Mouse (Mus musculus): Measurements from ENCODE around the gene Klc3. TPM values are rescaled to one million over a fixed set of nuclear protein-coding genes. Genes with fewer than 3 reads are reported as not detected.

Klc3 gene
- polyA plus RNA-seq, 1 experiment: 1.3 TPM

- TF ChIP-seq GATA1 (IDR thresholded peaks at IDR 0.05; ENCODE audit: borderline replicate concordance, low read length): no peak
- TF ChIP-seq FLI1 (IDR thresholded peaks at IDR 0.05; ENCODE audit: low read length): no peak
- H3K36me3 ChIP-seq (replicated peaks; ENCODE audit: low read length): peaks cover 43% of the 10 kb centered on the region
- H3K9me3 ChIP-seq: no peaks in the 10 kb centered on the region
- peak overlapping the region; percentile 9 for H3K4me3 ChIP-seq (replicated peaks)
- peaks cover 29% of the 10 kb centered on the region for H3K4me1 ChIP-seq
- H3K27me3 ChIP-seq (replicated peaks): peaks cover 11% of the 10 kb centered on the region
Observed at GRCm38 (mm10) chr7:19368380-19368779, 35.5 kb downstream of the Klc3 start.

- H3K36me3 ChIP-seq (replicated peaks; ENCODE audit: low read length): peaks cover 20% of the 10 kb centered on the region
- peaks cover 55% of the 10 kb centered on the region for H3K4me1 ChIP-seq
- H3K27me3 ChIP-seq (replicated peaks): peaks cover 13% of the 10 kb centered on the region
- H3K9me3 ChIP-seq: no peaks in the 10 kb centered on the region
- TF ChIP-seq GATA1 (IDR thresholded peaks at IDR 0.05; ENCODE audit: borderline replicate concordance, low read length) (no peak), FLI1 (IDR thresholded peaks at IDR 0.05; ENCODE audit: low read length) (no peak)
- no peak overlapping the region for H3K4me3 ChIP-seq (replicated peaks)
Observed at GRCm38 (mm10) chr7:19365376-19365775, 38.5 kb downstream of the Klc3 start.

DNA sequence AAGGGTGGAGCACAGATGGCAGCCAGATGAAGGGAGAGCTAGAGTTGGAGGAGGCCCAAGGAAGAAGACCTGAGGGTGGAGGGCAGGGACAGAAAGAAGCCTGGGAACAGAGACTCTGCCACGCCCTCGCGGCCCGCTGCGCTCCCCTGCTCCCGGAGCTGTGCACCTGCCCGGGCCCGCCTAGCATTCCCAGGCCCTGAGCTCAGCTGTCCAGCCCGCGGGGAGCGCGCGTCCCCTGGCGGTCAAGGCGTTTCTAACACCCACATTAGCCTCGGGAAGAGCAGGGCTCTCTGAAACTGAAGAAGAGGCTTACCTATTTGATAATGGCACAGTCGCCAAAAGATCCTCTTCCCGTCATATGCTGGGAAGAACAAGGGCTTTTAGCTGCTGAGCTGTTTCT lies 40.0 kb downstream of the Klc3 start:
- peaks cover 7% of the 10 kb centered on the region for H3K36me3 ChIP-seq (replicated peaks; ENCODE audit: low read length)
- peaks cover 56% of the 10 kb centered on the region for H3K4me1 ChIP-seq
- H3K9me3 ChIP-seq: no peaks in the 10 kb centered on the region
- peaks cover 8% of the 10 kb centered on the region for H3K27me3 ChIP-seq (replicated peaks)
- peak overlapping the region; percentile 31 for H3K4me3 ChIP-seq (replicated peaks)
- TF ChIP-seq FLI1 (IDR thresholded peaks at IDR 0.05; ENCODE audit: low read length) (no peak), GATA1 (IDR thresholded peaks at IDR 0.05; ENCODE audit: borderline replicate concordance, low read length) (no peak)

GRCm38 (mm10) chr7:19362276-19362675 lies 41.6 kb downstream of the Klc3 start:
- no peak for TF ChIP-seq FLI1 (IDR thresholded peaks at IDR 0.05; ENCODE audit: low read length)
- TF ChIP-seq GATA1 (IDR thresholded peaks at IDR 0.05; ENCODE audit: borderline replicate concordance, low read length): no peak
- H3K36me3 ChIP-seq (replicated peaks; ENCODE audit: low read length): peaks cover 10% of the 10 kb centered on the region
- H3K4me3 ChIP-seq (replicated peaks): peak overlapping the region; percentile 93
- H3K9me3 ChIP-seq: no peaks in the 10 kb centered on the region
- H3K27me3 ChIP-seq (replicated peaks): peaks cover 2% of the 10 kb centered on the region
- H3K4me1 ChIP-seq: peaks cover 67% of the 10 kb centered on the region

DNA sequence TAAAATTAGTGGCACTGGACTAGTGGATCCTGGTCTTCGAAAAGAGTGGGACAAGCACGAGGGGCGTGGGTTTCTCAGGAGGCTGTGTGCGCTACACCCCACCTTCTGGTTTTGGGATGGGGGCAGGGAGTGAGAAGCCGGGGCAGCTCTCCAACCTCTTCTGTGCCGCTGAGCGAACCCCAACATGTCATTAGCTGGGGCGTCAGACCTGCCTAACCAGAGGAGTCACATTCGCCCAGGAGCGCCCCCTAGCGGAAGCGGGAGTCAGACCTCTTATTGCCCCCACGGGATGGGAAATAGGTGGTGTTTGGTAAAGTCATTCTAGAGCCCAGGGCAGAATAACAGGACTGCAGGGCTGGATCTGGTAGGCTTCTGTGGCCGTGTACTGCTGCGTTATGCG lies 42.2 kb downstream of the Klc3 start:
- TF ChIP-seq FLI1 (IDR thresholded peaks at IDR 0.05; ENCODE audit: low read length): no peak
- TF ChIP-seq GATA1 (IDR thresholded peaks at IDR 0.05; ENCODE audit: borderline replicate concordance, low read length): no peak
- H3K4me1 ChIP-seq: peaks cover 69% of the 10 kb centered on the region
- H3K9me3 ChIP-seq: no peaks in the 10 kb centered on the region
- H3K36me3 ChIP-seq (replicated peaks; ENCODE audit: low read length): peaks cover 14% of the 10 kb centered on the region
- peaks cover 2% of the 10 kb centered on the region for H3K27me3 ChIP-seq (replicated peaks)
- H3K4me3 ChIP-seq (replicated peaks): peak overlapping the region; percentile 93

DNA sequence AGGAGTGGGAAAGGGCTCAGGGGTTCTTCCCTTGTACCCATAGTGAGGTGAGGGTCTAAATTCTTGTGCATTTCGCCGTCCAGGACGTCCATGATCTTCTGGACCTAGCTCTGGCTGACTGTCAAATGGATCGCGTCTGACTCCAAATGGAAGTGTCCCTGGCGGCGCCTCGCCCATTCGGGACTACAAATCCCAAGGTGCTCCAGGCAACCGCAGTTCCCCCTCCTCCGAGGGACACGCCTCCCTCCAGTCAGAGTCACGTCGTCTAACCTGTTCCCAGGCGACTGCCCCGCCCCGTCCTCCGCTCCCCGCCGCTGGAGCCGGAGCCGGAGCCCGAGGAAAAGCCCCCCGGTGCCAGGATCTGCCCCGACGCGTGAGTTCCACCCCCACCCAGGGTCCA lies 43.0 kb downstream of the Klc3 start:
- Histone ChIP-seq H3K4me3 (replicated peaks) (peak overlapping the region; percentile 93), H3K27me3 (replicated peaks) (peaks cover 2% of the 10 kb centered on the region), H3K36me3 (replicated peaks; ENCODE audit: low read length) (peaks cover 21% of the 10 kb centered on the region), H3K4me1 (peaks cover 69% of the 10 kb centered on the region), H3K9me3 (no peaks in the 10 kb centered on the region)
- no peak for TF ChIP-seq FLI1 (IDR thresholded peaks at IDR 0.05; ENCODE audit: low read length)

GRCm38 (mm10) chr7:19359892-19360641 lies 43.8 kb downstream of the Klc3 start:
- peaks cover 28% of the 10 kb centered on the region for H3K36me3 ChIP-seq (replicated peaks; ENCODE audit: low read length)
- TF ChIP-seq FLI1 (IDR thresholded peaks at IDR 0.05; ENCODE audit: low read length): no peak
- TF ChIP-seq GATA1 (IDR thresholded peaks at IDR 0.05; ENCODE audit: borderline replicate concordance, low read length): no peak
- H3K9me3 ChIP-seq: no peaks in the 10 kb centered on the region
- H3K4me1 ChIP-seq: peaks cover 65% of the 10 kb centered on the region
- peak overlapping the region; percentile 93 for H3K4me3 ChIP-seq (replicated peaks)
- peaks cover 2% of the 10 kb centered on the region for H3K27me3 ChIP-seq (replicated peaks)

DNA sequence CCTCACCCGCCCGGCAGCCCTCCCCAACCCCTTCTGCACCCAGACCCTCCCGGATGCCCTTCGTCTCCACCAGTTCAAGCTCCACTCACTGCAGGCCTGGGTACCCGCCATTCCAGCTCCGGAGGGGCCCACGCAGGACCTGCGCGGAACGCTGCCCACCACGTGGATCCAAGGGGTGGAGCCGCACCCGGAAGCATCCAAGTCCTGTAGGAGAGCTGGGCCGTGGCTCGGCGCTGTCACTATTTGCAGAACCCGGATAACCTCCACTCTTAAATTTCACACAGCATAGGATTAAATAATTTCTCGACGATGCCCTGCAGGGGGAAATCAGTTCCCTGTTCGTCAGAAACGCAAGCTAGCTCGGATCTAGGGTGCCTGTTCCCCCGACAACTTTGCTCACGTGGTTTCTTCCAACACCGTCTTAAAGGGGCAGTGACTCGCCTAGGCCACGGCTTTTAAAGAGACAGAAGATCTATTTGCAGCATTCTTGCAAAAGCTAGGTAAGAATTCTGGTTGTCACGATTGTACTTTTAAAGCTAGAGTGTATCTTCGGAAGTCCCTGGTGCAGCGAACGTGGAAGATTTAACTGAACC lies 44.5 kb downstream of the Klc3 start, which contains the start of the genes Cd3eap and Ppp1r13l:
Gene Cd3eap, minus strand, starts transcription at position 185 of the 593 bp plus-strand sequence.
Gene Ppp1r13l, plus strand, starts transcription at position 451 of the 593 bp plus-strand sequence.
- no peak for TF ChIP-seq FLI1 (IDR thresholded peaks at IDR 0.05; ENCODE audit: low read length)
- no peak for TF ChIP-seq GATA1 (IDR thresholded peaks at IDR 0.05; ENCODE audit: borderline replicate concordance, low read length)
- H3K4me1 ChIP-seq: peaks cover 65% of the 10 kb centered on the region
- peak within 1 kb of the TSS; percentile 93 for H3K4me3 ChIP-seq (replicated peaks)

GRCm38 (mm10) chr7:19358634-19359033 lies 45.3 kb downstream of the Klc3 start:
- Histone ChIP-seq H3K4me1 (peaks cover 58% of the 10 kb centered on the region), H3K36me3 (replicated peaks; ENCODE audit: low read length) (peaks cover 39% of the 10 kb centered on the region), H3K4me3 (replicated peaks) (peak overlapping the region; percentile 93), H3K9me3 (no peaks in the 10 kb centered on the region), H3K27me3 (replicated peaks) (peaks cover 2% of the 10 kb centered on the region)
- TF ChIP-seq FLI1 (IDR thresholded peaks at IDR 0.05; ENCODE audit: low read length): no peak

More for the DNA sequence above, 44.5 kb downstream of the Klc3 start, which contains the start of the genes Cd3eap and Ppp1r13l:
- peaks cover 34% of the 10 kb centered on the region for H3K36me3 ChIP-seq (replicated peaks; ENCODE audit: low read length)
- H3K9me3 ChIP-seq: no peaks in the 10 kb centered on the region
- peaks cover 2% of the 10 kb centered on the region for H3K27me3 ChIP-seq (replicated peaks)
